Mouse (Mus musculus) kidney, adult 18-20 months (tissue): ENCODE results near the gene Wfdc1.

ENCODE experiments used
- DNase-seq: peaks from one replicate; pipeline ENCODE4 v3.0.0; 2021

Wfdc1 gene

DNA sequence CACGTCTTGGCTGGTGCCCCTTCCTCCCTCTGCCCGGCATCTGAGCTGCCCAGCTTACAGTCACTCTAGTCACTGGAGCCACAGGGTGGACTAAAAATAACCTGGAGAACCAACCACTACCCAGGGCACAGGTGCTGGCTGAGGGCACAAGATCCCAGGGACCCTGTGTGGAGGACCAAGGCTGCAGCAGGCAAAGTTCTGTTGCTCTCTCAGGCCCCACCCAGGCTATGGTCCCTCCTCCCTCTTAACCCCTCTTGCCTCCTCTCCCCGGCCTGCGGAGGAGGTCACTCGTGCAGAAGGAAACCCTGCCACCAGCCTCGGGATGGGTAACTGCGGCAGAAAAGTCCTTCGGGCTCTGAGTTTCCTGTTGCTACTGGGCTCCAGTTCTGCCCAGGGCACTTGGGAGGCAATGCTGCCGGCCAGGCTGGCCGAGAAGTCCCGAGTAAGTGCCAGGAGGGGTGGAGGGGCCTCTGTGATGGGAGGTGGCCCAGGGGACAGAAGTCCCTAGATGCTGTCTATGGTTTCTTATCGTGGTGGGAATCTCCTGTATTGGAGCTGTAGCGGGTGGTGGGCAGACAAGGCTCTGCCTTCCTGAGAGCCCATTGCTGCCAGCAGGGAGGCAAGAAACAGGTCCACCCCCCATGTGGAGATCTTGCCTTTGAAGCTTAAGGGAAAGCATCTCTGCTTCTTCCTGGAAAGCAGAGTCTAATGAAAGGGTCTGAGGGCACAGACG is at the start of gene Wfdc1:
Wfdc1 (plus strand) TSS at position 147 of the 733 bp plus-strand sequence.
- no peak for DNase-seq

DNA sequence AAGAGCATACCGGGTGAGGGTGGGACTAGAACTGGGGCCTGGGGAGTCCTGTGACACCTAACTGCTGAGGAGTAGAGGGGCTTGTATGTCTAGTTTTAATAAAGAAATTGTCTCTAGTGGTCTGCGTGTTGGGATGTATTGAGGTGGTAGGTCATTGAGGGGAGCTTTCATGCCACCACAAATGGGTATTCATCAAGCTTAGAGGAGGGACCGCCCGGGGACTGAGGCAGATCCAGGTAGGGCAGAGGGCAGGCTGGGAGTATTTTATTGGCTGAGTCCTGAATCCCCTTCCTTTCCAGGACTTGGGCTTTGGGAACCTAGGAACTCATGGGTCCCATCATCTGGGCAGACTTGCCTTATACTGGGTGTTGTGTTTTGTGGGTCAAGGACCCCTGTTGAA is 49.4 kb upstream of the Wfdc1 start:
- no peak for DNase-seq

DNA sequence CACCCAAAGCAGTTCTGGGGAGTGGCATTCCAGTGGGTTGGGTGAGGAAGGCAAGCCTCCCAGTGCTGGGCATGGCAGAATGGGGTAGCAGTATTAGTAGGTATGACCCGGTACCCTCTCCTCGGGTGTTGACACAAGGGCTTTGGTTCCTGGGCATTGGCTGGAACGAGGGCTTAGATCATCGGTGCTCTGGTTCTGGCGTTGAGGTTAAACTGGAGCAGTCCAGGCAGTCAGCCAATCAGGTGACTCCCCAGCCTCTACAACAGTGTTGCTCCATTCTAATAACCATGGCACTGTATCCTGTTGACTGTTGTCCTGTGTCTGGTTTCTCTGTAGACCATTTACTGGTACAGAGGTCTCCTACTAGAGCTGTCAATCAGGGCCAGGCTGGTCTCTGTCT is 48.6 kb upstream of the Wfdc1 start:
- DNase-seq: no peak

DNA sequence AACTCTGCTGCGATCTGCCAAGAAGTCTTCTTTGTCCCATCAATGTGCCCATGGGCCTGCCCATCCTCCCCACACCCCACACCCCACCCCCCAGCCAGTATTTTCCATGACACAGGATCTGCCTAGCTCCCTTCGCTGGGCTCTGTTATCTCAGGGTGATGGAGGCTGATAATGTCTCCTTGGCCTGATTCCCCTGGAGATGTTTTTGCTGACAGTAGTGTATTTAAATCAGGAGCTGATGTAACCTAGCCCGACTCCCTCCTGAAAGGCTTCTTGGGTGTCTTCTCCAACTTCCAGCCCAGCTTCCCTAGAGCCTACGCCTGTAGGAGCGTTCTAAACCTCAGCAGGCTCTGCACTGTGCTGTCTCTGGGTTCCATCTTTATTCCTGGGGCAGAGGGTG is 47.3 kb upstream of the Wfdc1 start:
- DNase-seq: no peak

DNA sequence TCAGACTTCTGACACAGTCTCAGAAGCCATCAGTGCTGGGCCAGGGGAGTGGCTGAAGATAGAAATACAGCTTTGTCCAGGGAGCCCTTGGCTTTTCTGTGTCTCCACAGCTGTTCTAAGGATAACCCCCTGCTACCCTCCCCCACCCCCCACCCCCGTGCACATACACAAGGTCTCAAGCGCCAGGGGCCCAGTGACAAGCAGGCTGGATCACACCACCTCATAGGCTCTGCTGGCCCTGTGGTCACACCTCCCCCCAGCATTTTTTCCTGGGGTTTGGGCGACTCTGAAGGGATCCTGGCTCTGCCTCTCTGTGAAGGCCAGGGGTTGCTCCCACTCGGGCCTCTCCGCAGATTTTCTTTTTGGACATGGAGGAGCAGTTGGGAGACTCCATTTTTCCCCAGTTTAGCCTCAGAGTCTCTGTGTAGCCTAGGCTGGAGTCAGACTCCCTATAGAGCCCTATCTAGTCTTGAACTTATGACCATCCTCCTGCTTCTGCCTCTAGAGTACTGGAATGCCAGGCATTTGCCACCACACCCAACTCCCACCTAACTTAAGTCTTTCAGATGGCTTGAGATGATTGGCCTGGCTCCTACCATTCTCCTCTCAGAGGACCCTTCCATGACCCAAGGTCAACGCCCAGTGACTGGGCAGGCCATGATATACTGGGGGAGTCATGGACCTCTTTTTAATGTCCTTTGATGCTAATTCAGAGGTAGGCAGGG is 45.9 kb upstream of the Wfdc1 start:
- DNase-seq: no peak

DNA sequence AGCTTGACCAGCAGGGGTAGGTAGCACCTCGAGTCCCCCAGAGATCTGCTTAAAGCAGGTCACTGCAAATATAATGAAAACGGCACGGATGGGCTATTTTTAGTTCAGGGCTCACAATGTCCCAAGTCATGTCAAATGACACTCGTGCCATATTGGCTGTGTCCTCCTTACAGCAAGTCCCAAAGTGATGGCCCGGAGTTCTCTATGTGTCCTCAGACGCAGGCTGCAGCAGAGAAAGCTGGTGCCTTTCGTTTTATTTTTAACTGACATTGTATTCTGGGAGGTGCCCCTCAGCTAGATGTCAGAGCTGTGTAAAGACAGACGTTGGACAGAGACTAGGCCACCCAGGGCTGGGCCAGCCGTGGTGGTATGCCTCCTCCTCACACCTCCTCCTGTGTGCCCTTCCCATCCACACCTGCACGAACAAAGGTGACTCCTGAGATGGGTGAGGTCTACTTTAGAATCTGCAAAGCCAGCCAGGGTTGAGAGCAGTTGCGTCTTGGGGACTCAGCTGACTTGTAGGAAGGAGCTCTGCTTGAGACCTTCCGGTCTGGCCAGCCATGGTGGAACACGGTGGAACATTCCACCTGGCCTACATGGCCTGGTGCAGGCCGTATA is 45.2 kb upstream of the Wfdc1 start:
- no peak for DNase-seq

DNA sequence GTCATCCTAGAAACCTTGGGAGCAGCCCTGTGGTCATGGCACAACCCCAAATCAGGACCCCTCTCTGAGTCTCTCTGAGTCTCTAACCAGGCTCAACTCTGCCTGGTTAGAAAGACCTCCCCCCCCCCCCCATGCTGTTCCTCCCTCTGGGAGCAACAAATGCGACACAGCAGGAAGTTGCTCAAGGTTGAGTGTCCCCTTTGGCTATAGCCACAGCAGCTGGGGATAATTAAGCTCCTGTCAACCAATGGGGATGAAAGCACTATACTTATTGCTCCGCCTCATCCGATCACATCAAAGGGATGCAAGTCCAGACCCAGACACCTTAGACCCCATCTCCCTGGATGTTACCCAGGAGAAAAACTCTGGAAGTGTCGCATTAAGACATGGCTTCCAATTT is 43.6 kb upstream of the Wfdc1 start:
- no peak for DNase-seq

DNA sequence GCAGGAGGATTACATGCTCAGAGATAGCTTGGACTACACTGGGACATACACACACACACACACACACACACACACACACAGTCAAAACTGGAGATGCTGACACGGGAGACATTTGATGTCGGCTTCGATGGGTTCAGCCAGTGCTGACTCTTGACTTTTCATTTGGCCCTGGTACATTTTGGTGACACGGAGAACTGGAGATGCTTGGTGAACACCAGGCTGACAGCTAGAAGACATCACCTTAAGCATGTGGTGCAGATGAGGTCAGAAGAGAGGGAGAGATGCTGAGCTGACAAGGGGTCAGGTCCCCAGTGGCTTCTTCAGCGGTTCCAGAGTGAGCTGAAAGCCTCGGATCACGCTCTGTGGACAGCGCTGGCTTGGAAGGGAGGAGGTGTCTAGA is 43.1 kb upstream of the Wfdc1 start:
- no peak for DNase-seq

DNA sequence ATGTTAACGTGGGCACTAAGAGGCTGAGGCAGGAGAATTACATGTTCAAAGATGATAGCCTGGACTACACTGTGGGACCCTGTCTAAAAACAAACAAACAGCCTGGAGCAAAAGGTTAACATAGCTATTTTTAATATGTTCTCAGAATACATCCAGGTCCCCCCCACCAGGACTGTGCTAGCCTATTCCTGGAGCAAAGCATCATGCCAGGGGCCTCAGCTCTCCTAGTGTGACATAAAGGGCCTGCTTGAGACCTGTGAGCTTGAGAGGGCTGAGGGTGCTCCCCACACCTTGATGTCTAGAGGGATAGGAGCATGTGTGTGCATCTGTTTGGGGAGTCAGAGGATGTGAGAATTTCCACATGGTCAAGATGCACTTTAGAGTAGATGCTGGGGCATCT is 42.4 kb upstream of the Wfdc1 start:
- no peak for DNase-seq

DNA sequence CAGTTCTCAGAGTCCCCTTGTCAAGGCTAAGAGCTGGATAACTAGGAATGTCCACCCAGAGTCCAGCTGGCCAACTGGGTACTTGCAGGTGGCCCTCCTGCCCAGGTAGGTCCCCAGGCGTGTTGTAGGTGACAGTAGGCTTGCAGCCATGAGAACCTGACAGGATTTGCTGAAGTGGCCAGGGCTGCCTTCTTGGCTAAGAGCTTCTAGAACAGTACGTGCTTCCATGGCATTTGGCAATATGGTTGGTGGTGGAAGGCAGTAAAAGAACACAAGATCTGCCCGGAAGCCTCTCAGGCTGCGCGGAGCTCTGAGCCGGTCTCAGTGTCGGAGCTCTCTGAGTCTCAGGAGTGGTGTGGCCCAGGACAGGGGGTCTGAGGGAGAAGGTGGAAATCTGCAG is 41.2 kb upstream of the Wfdc1 start:
- no peak for DNase-seq

DNA sequence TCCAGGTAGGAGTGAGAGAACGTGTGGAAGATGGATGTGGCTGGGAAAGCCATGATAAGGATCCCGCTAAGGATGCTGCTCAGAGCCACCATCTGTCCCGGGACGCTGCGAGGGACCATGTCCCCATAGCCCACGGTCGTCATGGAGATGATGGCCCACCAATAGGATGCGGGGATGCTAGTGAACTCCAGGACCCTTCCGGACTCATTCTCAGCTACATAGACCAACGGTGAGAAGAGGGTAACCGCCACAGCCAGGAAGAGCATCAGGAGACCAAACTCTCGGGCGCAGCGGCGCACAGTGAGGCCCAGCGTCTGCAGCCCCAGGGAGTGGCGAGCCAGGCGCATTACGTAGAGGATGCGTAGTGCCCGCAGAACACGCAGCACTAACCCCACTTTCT is 40.4 kb upstream of the Wfdc1 start:
- DNase-seq: no peak

DNA sequence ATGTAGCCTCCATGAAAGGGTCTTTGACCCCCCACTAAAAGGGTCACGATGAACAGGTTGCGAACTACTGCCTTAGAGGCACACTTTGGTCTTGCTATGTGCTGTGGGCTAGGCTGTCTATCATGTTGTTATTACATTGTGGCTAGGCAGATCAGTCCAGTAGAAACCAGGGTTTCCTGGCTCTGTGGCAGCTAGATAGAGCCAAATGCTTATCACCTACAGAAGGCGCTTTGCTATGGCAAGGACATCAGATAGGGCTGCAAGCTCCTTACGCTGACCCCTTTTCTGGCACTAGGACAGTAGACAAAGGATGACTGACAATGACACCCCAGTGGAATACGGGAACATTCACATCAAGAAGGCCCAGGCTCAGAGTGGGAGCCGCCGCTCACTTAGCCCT is 39.0 kb upstream of the Wfdc1 start:
- no peak for DNase-seq

DNA sequence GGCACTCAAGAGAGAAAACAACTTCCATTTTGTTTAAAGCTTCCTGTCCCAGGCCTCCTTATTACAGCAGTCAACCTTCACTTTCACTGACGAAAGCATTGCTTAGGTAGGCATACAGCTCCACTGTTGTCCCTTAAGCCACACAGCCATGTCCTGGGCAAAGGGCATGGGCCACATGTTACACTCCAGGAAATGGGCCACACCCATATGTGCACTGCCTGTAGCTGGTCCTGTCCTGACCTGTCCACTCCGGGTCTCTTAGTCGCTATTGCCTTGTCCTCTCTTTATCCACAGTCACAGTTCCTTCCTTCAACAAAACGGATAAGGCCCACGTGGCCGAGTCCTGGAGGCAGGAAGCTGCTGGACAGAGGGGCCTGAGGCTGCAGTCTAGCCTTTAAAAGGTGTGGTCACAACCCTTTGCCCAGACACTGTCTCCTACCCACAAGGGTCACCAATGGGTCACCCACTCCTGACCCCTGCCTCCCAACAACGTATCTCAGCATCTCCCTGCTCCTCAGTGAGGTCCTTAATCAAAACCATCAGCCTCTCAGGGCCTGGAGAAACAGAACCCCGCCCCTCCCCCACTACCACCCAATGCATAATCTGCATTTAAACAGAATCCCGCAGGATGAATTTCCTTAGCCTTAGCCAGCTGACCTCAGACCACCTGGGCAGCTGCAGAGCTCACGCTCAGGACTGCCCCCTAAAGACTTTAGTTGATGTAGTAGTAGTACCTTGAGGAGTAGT is 38.4 kb upstream of the Wfdc1 start:
- no peak for DNase-seq

DNA sequence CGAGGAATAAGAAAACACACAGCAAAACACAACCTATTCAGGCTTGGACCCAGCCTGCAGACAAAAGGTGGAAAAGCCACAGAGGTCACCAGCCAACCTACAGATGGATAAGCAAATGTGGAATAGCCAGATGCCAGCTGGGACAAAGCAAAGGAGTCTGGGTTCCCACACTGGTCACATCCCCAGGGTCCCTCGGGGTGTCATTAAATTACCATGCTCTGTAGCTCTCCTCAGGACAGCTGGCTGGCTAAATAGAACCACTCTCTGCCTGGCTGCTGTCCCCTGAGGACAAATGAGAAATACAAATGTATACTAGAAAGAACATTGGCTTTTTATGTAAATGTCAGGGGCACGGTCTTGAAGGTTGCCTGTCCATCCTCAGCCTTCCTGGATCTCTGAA is 35.3 kb upstream of the Wfdc1 start:
- no peak for DNase-seq

DNA sequence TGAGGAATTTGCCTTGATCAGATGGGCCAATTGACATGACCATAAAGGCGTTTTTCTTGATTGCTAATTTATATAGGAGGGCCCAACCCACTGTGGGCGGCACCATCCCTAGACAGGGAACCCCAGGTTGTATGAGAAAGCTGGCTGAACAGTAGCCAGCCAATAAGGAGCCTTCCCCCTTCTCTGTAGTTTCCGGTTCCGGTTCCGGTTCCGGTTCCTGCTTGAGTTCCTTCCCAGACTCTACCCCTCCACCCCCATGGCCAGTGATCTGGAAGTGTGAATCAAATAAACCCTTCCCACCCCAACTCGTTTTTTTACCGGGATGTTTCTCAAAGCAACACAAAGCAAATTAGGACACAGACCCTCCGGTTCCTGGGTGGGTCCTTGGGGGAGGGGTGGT is 33.9 kb upstream of the Wfdc1 start:
- no peak for DNase-seq

DNA sequence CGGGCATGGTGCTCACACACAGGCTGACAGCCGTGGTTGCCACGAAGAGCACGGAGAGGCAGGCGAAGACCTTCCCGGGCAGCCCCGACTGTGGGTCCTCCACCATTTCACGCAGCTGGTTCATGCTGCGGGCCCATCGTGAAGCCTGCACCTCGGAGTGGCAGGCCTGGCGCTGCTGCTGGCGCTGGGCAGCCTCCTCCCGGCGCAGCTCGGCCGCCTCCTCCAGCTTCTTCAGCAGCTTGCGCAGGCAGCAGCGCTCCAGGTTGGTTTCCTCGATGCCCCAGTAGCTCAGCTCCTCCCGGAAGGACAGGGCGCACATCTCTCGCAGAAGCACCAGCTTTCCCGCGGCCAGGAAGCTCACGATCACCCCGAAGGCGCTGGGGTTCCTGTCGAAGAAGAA is 33.3 kb upstream of the Wfdc1 start:
- no peak for DNase-seq

DNA sequence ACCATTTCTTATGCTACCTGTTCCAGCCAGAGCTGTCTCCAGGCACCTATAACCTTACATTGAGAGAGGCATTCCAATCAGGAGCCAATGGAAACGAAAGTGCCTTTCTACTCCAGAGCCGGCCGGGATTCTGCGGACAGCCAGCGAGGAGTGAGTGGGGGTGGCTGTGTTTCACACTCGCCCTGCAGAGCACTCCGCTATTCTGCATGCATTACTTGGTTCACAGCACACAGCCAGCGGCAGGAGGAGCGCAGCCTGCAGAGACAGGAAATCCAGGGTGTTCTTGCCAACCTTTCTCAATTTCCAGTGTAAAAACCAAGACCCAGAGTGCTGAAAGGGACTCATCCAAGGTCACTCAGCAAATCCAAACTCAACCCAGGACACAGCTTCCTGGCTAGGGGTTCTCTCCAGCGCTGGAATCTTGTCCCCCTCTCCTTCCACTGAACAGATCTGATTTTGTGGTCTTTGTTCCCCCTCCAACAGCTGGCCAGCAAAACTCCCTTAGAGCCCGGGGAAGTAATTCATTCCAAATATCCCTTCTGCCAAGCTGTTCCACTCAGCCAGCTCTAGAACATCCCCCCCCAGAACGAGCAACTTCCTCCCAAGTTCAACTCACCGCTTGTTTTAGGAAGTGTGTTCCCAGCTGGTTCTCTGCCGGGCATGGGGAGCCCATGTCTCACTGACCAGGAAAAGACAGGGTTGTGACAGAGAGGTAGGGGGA is 31.4 kb upstream of the Wfdc1 start:
- peak; percentile 26 for DNase-seq

DNA sequence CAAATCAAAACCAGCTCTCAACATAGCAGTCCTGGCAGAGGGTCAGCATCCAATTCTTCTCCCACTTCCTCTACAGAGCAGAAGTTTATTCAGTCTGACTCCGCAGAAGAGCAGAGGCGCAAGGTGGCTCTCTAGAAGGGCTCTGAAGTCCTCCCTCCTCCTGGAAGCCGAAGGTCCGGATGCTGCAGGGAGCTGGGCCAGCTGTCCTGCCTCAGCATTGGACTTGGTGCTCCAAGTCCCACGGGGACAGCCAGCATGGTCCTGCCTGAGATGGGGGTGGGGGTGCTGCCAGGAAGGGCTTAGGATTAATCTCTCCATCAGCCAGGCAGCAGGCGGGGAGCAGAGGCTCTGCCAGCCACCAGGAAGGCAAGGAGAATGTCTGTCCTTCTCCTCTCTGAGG is 30.8 kb upstream of the Wfdc1 start, which contains the start of gene Kcng4:
Kcng4 (minus strand) TSS at position 303 of the 400 bp plus-strand sequence.
- peak; percentile 14 for DNase-seq

DNA sequence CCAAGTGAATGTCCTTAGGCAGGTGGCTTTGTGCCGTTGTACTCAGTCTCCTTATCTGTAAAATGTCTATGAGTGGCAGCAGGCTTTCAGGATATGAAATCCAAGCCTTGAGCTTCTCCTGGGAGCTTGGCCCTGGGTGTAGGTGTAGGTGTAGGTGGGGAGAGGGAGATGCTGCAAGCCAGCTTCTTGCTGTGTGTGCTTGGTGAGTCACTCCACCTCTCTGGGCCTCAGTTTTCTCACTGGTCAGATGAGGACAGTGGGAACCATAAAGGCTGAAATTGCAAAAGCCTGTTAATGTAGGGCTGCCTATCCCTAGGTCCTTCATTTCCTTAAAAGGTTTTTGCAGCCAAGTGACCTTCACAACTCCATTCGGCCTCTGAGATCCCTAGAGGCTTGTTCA is 30.2 kb upstream of the Wfdc1 start:
- no peak for DNase-seq

DNA sequence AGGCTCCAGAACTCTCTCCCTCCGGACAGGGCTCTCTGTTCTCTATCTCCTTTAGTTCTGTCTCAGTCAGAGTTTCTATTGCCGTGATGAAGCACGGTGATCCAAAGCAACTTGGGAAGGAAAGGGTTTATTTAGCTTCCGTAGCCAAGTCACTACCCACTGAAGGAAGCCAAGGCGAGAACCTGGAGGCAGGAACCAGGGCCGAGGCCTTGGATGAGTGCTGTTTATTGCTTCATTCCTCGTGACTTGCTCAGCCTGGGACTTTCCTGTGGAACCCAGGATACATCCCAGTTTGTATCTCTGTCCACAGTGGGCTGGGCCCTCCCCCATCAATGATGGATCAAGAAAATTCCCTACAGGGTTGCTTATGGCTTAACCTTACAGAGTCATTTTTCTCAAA is 29.4 kb upstream of the Wfdc1 start:
- DNase-seq: no peak

DNA sequence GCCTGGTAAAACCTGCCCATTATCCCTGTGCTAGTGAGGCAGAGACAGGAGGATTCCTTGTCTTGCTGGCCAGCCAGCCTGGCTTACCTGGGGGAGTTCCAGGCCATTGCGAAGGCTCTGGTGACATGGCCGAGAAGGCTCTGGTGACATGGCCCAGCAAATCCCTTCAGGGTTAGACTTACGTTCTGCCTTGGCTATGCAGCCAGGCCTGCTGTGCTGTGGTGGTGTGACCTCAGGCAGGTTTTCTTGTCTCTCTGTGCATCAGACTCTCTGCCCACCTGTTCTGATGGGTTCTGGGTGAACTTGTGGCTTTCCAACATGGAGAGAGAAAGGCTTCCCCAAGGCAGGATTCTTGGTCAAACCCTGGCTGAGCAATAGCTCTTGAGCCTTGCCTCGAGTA is 28.8 kb upstream of the Wfdc1 start:
- DNase-seq: no peak

DNA sequence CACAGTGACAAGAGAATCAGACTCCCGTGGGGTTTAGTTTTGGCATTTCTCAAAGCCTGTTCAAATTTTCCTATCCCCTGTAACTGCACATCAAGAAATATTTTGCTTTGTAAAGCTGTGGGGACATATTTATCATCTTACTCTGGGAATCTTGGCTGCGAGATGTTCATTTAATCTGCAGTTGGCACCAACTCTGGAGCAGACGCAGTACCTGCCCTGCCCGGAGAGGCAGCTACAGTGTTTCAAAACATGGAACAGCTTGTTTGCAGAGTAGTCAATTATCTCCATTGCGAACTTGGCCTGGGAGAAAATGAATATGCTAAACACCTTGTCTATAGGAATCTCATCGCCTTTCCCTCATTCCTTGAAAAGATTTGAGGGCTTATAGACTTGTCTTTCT is 27.9 kb upstream of the Wfdc1 start:
- DNase-seq: no peak

DNA sequence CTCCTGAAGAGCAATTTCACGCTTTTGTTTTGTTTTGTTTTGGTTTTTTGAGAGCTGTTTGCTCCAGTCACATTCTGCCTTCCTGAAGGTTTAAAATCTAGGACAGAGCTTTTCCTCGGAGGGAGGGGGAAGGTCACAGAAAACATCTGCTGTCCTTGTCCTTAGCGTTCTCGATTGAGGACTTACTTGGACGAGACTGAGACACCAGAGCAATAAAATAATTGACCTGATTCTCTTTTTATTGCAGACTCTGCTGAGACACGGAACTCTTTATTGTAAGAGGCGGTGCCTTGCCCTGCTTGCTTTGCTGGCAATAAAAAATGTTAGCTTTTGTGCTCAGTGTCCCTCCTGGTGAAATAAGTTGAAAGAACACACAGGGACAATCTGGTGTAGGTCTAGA is 26.4 kb upstream of the Wfdc1 start:
- DNase-seq: no peak
